Mouse (Mus musculus): ENCODE data around the gene Dip2c. TPM values are rescaled to one million over a fixed set of nuclear protein-coding genes. Genes with fewer than 3 reads are reported as not detected.

Gene Dip2c
- total RNA-seq, 1 experiment = 10.6 TPM

DNA sequence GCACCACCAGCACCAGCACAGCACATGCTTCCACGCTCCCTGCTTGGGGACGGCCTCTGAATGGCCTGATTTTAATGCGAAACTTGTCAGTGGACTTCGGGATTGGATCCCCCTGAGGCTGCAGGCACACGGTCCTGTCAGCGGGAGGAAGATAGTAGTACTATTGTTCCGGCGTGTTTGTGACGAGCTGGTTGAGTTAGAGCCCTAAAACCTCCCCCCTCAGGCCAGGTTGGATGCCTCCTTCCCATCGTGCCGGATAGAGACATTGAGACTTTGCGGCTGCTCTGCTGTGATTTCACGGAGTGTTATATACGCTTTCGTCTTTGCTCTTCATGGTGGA is 1.3 kb downstream of the Dip2c start:
- peaks cover 4 to 6% of the 10 kb centered on the region in 2 experiments; a peak in 3 of 4 replicates for H3K4me1 ChIP-seq (ENCODE audit: control insufficient read depth in 2 of 2, insufficient read depth in 2 of 2, low read length in 2 of 2, poor library complexity in 1 of 2)
- H3K9me3 ChIP-seq (ENCODE audit: control insufficient read depth, insufficient read depth, low read depth, low read length) = no peaks in the 10 kb centered on the region
- H3K36me3 ChIP-seq (ENCODE audit: control insufficient read depth, insufficient read depth, low read length, poor library complexity, severe bottlenecking) = no peaks in the 10 kb centered on the region
- H3K9ac ChIP-seq (ENCODE audit: insufficient read depth, low read depth, low read length, poor library complexity, severe bottlenecking) = peak overlapping the region; percentile 89
- TF ChIP-seq ZC3H11A (IDR thresholded peaks at IDR 0.05; ENCODE audit: borderline replicate concordance, low read depth, low read length) (no peak), ZNF384 (IDR thresholded peaks at IDR 0.05; ENCODE audit: low read depth, low read length) (no peak), CHD2 (IDR thresholded peaks at IDR 0.05; ENCODE audit: low read depth, low read length) (no peak), HCFC1 (IDR thresholded peaks at IDR 0.05; ENCODE audit: borderline replicate concordance, insufficient read depth, low read length) (no peak), MAFK (IDR thresholded peaks at IDR 0.05; ENCODE audit: insufficient read depth, low read depth, low read length) (no peak)
- peak; percentile 12 for DNase-seq (ENCODE audit: low read depth, low spot score)
- no peak overlapping the region for H3K27ac ChIP-seq (ENCODE audit: insufficient read depth, low read depth, low read length, poor library complexity, severe bottlenecking)
- in situ Hi-C loops (cut with MboI; ENCODE audit: low sequenced_read_pairs in 2 of 2, unreplicated experiment in 2 of 2) = no loop called here
- H3K4me3 ChIP-seq (ENCODE audit: insufficient read depth in 1 of 2, low read depth in 1 of 2, low read length in 2 of 2, poor library complexity in 1 of 2, severe bottlenecking in 1 of 2) = peak overlapping the region; percentile 88 to 91

DNA sequence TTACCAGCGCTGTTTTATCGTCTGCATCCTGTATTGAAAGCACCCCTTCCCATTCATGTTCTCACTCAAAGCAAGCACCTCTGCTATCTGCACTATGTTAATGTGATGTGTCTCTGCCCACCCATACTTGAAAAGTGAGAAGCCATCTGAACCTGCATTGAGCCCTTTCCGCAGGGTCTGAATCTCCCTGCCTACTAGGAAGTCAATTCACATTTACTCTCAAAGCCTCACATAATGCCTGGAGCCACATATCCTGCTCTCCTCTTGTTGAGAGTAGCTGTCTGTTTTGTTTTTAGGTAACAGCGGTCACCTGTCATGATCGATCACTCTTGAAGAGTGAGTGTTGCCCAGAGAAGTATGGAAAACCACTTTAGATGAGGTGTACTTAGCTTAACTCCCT is 2.3 kb downstream of the Dip2c start:
- DNase-seq (ENCODE audit: low read depth, low spot score) = no peak
- H3K36me3 ChIP-seq (ENCODE audit: control insufficient read depth, insufficient read depth, low read length, poor library complexity, severe bottlenecking) = no peaks in the 10 kb centered on the region
- in situ Hi-C loops (cut with MboI; ENCODE audit: low sequenced_read_pairs in 2 of 2, unreplicated experiment in 2 of 2) = no loop called here
- H3K27ac ChIP-seq (ENCODE audit: insufficient read depth, low read depth, low read length, poor library complexity, severe bottlenecking) = no peak overlapping the region
- no peak overlapping the region for H3K4me3 ChIP-seq (ENCODE audit: insufficient read depth in 1 of 2, low read depth in 1 of 2, low read length in 2 of 2, poor library complexity in 1 of 2, severe bottlenecking in 1 of 2)
- no peaks in the 10 kb centered on the region for H3K9me3 ChIP-seq (ENCODE audit: control insufficient read depth, insufficient read depth, low read depth, low read length)
- H3K9ac ChIP-seq (ENCODE audit: insufficient read depth, low read depth, low read length, poor library complexity, severe bottlenecking) = no peak overlapping the region
- no peak for TF ChIP-seq ZNF384 (IDR thresholded peaks at IDR 0.05; ENCODE audit: low read depth, low read length)
- TF ChIP-seq MAFK (IDR thresholded peaks at IDR 0.05; ENCODE audit: insufficient read depth, low read depth, low read length) = no peak
- no peak for TF ChIP-seq HCFC1 (IDR thresholded peaks at IDR 0.05; ENCODE audit: borderline replicate concordance, insufficient read depth, low read length)
- TF ChIP-seq CHD2 (IDR thresholded peaks at IDR 0.05; ENCODE audit: low read depth, low read length) = no peak
- TF ChIP-seq ZC3H11A (IDR thresholded peaks at IDR 0.05; ENCODE audit: borderline replicate concordance, low read depth, low read length) = no peak
- H3K4me1 ChIP-seq (ENCODE audit: control insufficient read depth in 2 of 2, insufficient read depth in 2 of 2, low read length in 2 of 2, poor library complexity in 1 of 2) = peaks cover 4 to 6% of the 10 kb centered on the region in 2 experiments; a peak in 3 of 4 replicates

DNA sequence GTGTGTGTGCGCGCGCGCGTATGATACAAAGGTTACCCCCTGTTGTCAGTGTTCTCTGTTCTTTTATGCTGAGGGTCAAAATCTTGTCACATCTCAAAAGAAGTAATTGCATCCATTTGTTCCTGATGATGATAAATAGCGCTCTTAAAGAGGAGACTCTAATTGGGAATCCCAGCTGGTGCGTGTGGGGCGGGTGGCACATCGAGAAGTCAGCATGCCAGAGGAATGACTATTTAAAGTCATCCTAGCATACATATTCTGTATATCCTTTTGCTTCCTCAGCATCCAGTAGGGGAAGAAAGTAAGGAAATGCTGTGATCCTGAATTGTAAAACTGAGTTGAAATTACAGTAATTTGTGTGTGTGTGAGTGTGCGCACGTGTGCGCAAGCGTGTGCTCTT is 6.7 kb downstream of the Dip2c start:
- no peaks in the 10 kb centered on the region for H3K9me3 ChIP-seq (ENCODE audit: control insufficient read depth, insufficient read depth, low read depth, low read length)
- in situ Hi-C loops (cut with MboI; ENCODE audit: low sequenced_read_pairs in 2 of 2, unreplicated experiment in 2 of 2) = no loop called here
- H3K27ac ChIP-seq (ENCODE audit: insufficient read depth, low read depth, low read length, poor library complexity, severe bottlenecking) = no peak overlapping the region
- DNase-seq (ENCODE audit: low read depth, low spot score) = no peak
- no peak overlapping the region for H3K4me3 ChIP-seq (ENCODE audit: insufficient read depth in 1 of 2, low read depth in 1 of 2, low read length in 2 of 2, poor library complexity in 1 of 2, severe bottlenecking in 1 of 2)
- H3K9ac ChIP-seq (ENCODE audit: insufficient read depth, low read depth, low read length, poor library complexity, severe bottlenecking) = no peak overlapping the region
- no peak for TF ChIP-seq CHD2 (IDR thresholded peaks at IDR 0.05; ENCODE audit: low read depth, low read length)
- TF ChIP-seq HCFC1 (IDR thresholded peaks at IDR 0.05; ENCODE audit: borderline replicate concordance, insufficient read depth, low read length) = no peak
- TF ChIP-seq ZC3H11A (IDR thresholded peaks at IDR 0.05; ENCODE audit: borderline replicate concordance, low read depth, low read length) = no peak
- no peak for TF ChIP-seq ZNF384 (IDR thresholded peaks at IDR 0.05; ENCODE audit: low read depth, low read length)
- no peak for TF ChIP-seq MAFK (IDR thresholded peaks at IDR 0.05; ENCODE audit: insufficient read depth, low read depth, low read length)
- 0 out of 4 replicates have a peak, but pooled peaks cover under 1 to 2% of the 10 kb centered on the region in 2 experiments for H3K4me1 ChIP-seq (ENCODE audit: control insufficient read depth in 2 of 2, insufficient read depth in 2 of 2, low read length in 2 of 2, poor library complexity in 1 of 2)
- no peaks in the 10 kb centered on the region for H3K36me3 ChIP-seq (ENCODE audit: control insufficient read depth, insufficient read depth, low read length, poor library complexity, severe bottlenecking)

DNA sequence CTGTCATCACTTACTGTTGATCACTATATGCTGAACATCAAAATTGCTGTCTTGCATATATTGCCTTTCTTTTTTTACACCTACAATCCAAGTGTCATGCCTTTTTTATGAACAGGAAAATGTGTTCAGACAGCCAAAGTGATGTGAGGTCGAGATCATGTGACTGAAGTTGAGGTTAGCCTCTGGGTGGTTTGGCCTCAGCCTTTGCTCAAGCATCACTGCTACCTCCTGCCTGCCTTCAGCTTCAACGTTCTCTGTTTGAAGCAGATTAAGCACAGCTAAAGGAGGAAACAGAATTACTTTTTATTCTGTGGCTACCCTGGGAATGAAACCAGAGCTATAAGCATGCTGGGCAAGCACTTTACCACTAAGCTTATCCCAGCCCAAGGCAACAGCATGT is 13.6 kb downstream of the Dip2c start:
- no peak for DNase-seq (ENCODE audit: low read depth, low spot score)
- no peak overlapping the region for H3K4me3 ChIP-seq (ENCODE audit: insufficient read depth in 1 of 2, low read depth in 1 of 2, low read length in 2 of 2, poor library complexity in 1 of 2, severe bottlenecking in 1 of 2)
- no peaks in the 10 kb centered on the region for H3K4me1 ChIP-seq (ENCODE audit: control insufficient read depth in 2 of 2, insufficient read depth in 2 of 2, low read length in 2 of 2, poor library complexity in 1 of 2)
- no peaks in the 10 kb centered on the region for H3K9me3 ChIP-seq (ENCODE audit: control insufficient read depth, insufficient read depth, low read depth, low read length)
- H3K36me3 ChIP-seq (ENCODE audit: control insufficient read depth, insufficient read depth, low read length, poor library complexity, severe bottlenecking) = no peaks in the 10 kb centered on the region
- no peak for TF ChIP-seq MAFK (IDR thresholded peaks at IDR 0.05; ENCODE audit: insufficient read depth, low read depth, low read length)
- no peak for TF ChIP-seq CHD2 (IDR thresholded peaks at IDR 0.05; ENCODE audit: low read depth, low read length)
- TF ChIP-seq ZC3H11A (IDR thresholded peaks at IDR 0.05; ENCODE audit: borderline replicate concordance, low read depth, low read length) = no peak
- no peak for TF ChIP-seq ZNF384 (IDR thresholded peaks at IDR 0.05; ENCODE audit: low read depth, low read length)
- in situ Hi-C loops (cut with MboI; ENCODE audit: low sequenced_read_pairs in 2 of 2, unreplicated experiment in 2 of 2) = no loop called here
- no peak overlapping the region for H3K9ac ChIP-seq (ENCODE audit: insufficient read depth, low read depth, low read length, poor library complexity, severe bottlenecking)
- no peak overlapping the region for H3K27ac ChIP-seq (ENCODE audit: insufficient read depth, low read depth, low read length, poor library complexity, severe bottlenecking)

DNA sequence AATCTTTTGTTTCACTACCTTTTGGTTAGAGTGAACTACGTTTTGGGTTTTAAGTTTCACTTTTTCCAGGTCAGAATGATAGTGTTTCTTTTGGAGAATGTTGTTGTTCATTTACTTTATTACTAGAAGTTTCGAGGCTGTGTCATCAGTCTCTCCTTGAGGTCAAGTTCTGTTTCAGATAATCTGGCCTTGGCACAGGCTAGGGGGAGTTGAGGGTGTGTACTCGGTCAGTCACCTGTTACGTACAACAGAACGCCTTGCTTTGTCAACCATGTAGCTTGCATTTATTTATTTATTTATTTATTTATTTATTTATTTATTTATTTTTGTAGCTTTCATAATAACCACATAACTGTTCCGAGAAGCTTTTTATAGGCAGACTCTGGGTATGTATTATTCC is 20.0 kb downstream of the Dip2c start:
- Histone ChIP-seq H3K9ac (ENCODE audit: insufficient read depth, low read depth, low read length, poor library complexity, severe bottlenecking) (no peak overlapping the region), H3K4me3 (ENCODE audit: insufficient read depth in 1 of 2, low read depth in 1 of 2, low read length in 2 of 2, poor library complexity in 1 of 2, severe bottlenecking in 1 of 2) (no peak overlapping the region), H3K36me3 (ENCODE audit: control insufficient read depth, insufficient read depth, low read length, poor library complexity, severe bottlenecking) (no peaks in the 10 kb centered on the region), H3K9me3 (ENCODE audit: control insufficient read depth, insufficient read depth, low read depth, low read length) (no peaks in the 10 kb centered on the region), H3K4me1 (ENCODE audit: control insufficient read depth in 2 of 2, insufficient read depth in 2 of 2, low read length in 2 of 2, poor library complexity in 1 of 2) (no peaks in the 10 kb centered on the region), H3K27ac (ENCODE audit: insufficient read depth, low read depth, low read length, poor library complexity, severe bottlenecking) (no peak overlapping the region)
- no peak for TF ChIP-seq CHD2 (IDR thresholded peaks at IDR 0.05; ENCODE audit: low read depth, low read length)
- no peak for TF ChIP-seq ZC3H11A (IDR thresholded peaks at IDR 0.05; ENCODE audit: borderline replicate concordance, low read depth, low read length)
- TF ChIP-seq ZNF384 (IDR thresholded peaks at IDR 0.05; ENCODE audit: low read depth, low read length) = no peak
- no peak for TF ChIP-seq HCFC1 (IDR thresholded peaks at IDR 0.05; ENCODE audit: borderline replicate concordance, insufficient read depth, low read length)
- TF ChIP-seq MAFK (IDR thresholded peaks at IDR 0.05; ENCODE audit: insufficient read depth, low read depth, low read length) = no peak
- DNase-seq (ENCODE audit: low read depth, low spot score) = no peak
- in situ Hi-C loops (cut with MboI; ENCODE audit: low sequenced_read_pairs in 2 of 2, unreplicated experiment in 2 of 2) = no loop called here

Measured in ES-E14 (cell line).